Mouse (Mus musculus) urinary bladder, postnatal 25 days (tissue): ENCODE results near the gene Syne3.
A peak's percentile ranks its signal among the peaks of the same experiment; 100 is the strongest.

Experiments used
- DNase-seq: peaks from one replicate; pipeline ENCODE4 v3.0.0; 2022; ENCODE audit warnings: low spot score

Gene Syne3

DNA sequence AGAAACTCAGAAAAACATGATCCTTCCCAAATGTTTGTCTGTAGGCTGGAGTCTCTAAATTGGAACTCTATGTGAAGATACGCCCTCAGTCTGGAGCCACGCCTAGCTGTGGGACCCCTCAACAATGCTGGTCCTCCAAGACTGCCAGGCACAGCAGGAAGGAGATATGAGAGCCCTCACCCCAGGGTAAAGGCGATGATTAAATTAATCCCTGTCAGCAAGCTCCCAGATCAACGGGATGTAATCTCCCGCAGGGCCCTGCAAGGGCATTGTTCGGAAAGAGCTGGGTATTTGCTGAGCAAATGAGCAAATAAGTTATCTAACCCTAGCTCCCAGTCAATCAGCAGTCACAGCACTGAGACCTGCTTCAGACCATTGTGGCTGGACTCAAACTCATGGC, 11.1 kb downstream of the Syne3 start:
- DNase-seq: no peak

DNA sequence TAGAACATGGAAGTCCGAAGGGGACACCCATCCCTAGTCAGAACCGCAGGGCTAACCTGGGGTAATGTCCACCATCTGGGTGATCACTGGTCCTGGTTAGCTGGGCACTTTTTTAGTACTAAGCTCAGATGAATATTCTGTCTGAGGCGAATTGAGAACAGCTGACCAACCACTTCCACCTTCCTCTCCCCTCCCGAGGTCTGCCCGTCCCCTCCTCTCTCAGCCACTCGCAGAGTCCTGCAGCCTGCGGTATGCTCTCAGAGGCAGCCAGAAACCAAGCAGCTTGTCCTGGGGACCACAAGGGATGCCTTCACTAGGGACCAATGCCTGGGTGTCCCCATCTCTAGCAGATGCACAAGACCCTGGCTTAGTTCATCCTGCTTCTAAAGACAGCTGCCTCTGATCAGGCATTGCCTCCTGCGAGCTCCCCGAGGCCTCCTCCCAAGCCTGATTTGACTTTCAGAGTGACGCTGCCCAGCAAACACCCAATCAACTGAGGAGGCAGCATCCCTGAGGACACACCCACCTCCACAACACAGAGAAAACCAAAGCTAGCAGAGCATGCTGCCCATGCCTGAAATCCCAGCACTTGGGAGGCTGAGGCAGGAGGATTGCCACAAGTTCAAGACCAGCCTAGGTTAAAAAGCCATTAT, 11.8 kb downstream of the Syne3 start:
- DNase-seq: no peak

DNA sequence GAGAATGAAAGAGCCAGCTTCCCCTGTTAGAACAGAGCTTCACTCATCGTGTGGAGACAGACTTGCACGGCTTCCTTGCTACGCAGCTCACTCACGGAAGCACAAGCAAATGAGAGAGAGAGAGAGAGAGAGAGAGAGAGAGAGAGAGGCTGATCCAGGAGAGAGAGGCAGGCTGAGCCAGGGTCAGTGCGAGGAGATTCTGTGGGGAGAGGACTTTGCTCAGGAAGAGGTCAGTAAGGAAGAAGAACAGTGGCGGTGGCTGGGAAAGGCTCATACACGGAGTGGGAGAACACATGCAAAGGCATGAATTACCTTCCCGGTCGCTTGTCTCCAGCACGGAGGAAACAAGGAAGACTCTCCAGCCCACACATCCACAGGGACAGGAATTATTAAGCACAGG, 12.4 kb downstream of the Syne3 start:
- no peak for DNase-seq

DNA sequence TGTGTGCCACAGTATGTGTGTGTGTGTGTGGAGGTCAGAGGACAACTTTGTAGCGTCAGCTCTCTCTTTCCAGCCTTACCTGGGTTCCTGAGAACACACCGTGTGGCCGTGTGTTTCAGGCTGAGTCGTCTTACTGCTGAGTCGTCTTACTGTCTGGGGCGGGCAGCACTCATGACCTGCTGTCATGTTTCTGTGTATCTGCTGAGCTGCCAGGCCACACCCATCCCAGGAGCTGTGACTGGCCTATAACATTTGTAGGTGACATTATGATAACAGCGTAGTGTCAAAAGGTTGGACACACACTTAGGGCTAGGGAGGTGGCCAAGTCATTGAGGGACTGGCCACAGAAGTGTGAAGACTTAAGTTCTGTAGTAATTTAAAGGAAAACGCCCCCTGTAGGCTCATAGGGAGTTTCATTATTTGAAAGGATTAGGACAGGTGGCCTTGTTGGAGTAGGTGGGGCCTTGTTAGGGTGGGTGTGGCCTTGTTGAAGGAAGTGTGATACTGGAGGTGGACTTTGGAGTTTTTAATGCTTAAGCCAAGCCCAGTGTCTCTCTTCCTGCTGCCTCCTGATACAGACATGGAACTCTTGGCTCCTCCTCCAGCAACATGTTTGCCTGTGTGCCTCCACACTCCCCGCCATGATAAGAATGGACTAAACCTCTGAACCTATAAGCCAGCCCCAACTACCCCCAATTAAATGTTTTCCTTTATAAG, 13.4 kb downstream of the Syne3 start:
- no peak for DNase-seq

DNA sequence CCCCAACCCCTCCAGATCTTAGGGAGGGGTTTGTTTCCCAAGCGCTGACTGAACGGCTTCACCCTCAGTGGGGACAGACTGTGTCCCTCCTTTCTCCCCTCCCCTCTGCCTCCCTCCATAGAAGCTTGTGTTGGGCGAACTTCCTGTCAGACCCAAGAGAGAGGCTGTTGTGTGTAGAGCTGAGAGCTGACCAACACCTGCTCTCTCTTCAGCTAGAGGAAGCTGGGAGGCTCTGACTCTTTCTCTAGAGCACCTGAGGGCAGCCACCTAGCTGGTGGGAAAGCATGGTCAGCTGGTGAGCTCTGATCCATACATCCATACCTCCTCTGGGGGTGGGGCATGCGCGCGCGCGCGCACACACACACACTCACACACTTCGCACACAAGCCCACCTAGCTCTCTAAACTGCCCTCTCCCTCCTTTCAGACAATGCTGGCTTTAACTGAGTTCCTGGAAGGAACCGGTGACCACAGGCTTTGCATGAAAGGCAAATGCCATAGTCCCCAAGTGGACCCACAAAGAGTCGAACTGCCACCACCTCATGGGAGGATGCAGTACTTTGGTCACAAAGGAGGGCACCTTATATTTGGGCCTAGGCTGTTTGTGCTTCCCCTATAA, 14.2 kb downstream of the Syne3 start:
- no peak for DNase-seq

DNA sequence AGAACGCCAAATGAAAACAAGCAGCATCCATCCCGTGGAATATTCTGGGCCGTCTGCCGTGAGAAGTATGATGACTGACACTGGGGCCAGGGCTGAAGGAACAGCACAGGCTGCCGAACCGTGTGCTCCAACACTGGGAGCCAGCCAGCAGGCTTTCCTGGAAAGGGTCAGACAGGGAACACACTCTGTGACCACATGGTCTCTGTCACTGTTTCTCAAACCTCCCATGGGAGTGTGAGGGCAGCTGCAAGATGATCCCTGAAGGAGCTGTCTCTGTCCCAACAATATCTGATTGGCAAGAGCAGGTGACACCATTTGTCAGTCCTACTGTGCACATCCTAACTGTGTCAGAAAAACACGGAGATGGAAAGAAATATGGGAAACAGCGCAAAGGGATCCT, 16.8 kb downstream of the Syne3 start:
- no peak for DNase-seq

DNA sequence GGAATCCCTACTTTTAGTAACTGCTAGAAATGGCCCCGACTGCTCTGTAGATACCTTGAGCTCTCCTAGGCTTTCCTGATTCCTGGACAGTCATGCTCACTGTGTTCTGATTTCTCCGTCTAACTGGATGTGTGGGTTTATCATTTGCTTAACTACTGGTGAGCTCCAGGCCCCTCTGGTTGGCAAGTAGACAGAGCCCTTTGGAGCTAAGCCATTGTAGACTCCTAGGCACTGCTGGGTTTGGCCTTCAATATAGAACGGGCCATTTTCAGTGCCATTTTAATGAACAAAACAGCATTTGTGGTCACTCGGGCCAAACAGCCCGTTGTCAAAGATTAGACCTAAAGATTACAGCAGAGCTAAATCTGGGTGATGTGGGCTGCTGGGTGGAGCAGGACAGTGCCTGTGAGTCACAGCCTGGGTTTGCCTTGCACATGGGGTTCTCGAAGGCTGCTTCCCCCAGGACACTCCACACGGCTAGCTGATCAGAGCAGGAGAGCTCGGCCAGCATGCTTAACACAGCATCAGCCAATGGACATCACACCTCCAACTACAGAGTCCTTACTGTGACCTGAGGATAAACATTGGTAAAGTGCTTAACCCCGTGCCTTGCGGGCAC, 17.4 kb downstream of the Syne3 start:
- DNase-seq: no peak

DNA sequence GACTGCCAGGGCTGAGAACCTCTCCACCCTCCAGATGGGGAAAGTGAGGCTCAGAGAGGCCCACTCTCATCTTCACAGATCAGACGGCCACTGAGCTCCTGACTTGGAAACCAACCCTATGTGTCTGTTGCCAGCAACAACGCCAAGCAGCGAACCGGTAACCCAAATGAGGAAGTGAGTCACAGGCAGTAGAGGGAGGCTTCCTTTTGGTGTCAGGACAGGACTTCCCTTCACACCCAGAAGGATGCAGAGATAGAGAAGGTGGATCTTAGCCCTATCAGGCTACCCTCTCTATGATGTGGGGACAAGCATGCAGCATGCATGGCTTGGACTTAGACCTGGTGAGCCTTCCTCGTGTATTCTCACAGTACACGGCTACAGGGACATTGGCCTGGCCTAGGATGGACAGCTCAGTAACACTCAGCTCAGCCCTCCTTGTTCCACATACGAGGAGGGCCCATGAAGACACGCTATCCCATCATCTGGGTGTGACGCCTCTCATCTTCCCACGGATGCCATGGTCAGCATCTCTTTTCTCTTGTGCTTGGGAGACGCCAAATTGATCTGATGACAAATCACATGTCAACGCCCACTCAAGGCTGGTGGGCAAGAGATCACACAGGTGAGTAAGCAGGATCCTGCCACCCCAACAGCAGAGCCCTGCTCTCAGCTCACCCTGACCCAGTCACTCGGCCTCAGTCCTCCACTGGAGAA, 18.7 kb downstream of the Syne3 start:
- no peak for DNase-seq

DNA sequence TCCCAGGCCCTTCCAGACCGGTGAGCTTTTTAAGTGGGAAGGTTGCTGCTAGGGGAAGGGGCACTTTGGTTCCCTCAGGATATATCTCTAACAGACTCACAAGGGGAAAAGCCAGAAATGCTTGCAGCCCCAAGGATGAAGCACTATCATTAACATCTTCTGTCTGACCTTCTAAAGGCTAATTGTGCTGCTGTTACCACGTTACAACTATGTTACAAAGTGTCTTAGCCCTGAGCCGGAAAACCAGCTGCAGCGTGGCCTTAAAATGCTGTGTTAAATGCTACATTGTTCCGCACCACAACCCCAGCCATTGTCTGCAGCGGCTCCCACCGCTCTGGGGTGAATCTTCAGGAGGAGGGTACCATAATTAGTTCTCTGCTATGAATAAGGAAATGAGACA, 21.7 kb downstream of the Syne3 start:
- no peak for DNase-seq

DNA sequence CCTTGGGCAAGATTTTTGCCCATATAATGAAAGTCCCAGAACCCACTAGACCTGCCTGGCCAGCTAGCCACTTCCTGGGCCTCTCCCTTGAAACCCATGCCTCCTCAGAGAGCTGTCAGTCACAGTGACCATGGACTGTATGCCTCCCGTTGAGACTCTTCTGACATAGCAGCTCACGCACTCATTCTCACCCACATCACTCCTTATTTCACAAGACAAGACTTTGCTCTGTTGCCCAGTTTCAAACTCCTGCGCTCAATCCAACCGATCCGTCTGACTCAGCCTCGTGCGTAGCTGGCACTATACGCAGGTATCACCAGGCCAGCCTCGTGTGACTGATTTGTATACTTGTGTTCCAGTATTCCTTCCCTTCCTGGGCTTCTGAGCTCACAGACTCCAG, 22.8 kb downstream of the Syne3 start:
- DNase-seq: no peak

DNA sequence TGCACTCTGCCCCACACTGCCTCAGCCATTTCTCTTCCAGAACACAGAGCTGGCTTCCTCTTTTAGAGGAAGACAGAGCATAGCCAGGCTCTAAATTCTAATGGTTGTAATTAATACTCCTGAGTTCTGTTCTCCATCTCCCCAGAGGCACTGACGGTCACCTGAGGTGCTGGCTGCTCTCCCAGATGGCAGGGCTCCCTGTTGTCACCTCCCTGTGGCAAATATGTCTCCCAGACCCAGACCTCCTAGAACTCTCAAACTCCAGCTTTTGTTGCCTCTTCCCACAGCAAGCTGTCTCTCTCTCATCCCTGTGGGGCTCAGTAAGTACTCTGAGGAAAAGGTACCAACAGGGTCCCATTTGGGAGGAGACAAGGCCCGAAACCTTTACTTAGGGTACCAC, 23.6 kb downstream of the Syne3 start:
- DNase-seq: no peak

DNA sequence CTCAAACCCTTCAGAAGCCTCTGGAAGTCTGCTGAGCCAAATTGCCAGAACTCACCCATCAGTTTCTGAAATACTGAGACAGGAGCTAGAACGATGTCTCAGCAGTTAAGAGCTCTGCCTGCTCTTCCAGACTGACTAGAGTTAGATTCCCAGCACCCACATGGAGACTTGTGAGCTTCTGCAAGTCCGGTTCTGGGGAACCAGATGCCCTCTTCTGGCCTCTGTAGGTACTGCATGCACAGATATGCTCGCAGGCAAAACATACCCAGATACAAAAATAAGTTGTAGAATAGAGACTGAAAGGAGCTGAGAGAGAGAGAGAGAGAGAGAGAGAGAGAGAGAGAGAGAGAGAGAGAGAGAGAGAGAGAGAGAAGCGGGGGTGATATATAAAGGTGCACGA, 24.5 kb downstream of the Syne3 start:
- no peak for DNase-seq

DNA sequence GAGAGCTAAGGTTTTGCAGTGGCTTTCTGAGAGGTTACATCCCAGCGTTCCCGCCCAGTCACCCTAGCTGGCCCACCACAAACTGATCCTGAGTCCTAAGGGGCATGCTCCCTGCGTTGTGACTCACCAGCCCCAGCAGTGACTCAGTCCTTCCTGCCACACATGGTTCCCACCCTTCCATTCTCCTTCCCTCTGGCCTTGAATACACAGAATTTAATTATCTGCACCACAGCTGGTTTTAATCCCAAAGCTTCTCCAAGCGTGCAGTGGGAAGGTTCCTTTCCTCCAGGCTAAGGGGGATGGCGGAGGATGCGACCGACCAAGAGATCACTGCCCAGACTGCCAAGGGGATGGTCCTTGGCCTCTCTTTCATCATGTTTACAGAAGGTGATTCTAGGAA, 26.1 kb downstream of the Syne3 start:
- DNase-seq: no peak

DNA sequence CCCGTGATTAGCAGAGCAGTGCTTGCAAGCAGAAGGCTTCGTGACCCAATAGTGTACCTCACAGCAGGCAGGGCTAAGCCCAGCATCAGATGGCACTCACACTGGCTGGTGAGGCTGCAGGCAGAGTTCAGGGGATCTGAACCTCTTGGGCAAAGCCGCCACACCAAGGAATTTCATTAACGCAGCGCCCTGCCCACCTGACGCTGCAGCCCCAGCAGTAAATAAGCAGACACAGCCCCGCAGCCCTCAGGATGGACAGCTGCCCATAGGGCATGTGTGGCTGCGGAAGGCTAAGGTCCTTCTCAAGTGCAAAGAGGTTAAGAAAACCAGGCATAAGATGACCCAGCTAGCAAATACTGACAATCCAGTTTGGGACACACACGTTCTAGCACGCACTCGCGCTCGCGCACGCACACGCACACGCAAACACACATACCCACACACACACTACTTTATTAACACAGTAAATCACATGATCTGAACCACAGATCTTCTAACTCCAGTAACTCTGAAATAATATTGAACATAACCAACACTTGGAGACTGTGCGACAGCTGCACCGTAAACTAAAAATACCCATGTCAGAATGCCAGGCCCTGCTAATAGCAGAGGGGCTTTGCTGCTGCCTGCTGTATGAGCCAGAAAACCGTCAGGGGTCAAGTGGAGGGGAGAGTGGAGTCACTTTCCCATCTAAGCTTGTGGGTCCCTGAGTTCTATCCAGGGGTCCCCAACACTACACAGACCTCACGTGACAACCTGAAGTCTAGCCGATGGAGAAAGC, 30.5 kb downstream of the Syne3 start:
- no peak for DNase-seq

DNA sequence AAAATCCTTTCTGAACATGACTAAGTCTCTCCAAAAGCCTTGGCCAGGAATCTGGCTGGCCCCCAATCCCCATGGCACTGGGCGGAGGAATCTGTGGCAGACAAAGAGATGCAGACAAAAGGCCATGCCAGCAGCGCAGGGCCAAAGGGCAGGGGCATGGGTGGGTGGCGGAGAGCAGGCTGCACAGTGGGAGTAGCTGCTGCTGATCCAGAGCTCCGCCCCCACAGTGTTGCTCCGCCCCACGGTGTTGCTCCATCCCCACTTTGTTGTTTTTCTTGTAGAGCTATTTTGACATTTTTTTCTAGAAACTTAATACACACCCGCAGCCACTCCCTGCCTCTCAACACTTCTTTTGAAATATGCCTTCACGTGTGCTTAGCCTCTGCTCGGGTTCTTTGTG, 31.2 kb downstream of the Syne3 start:
- peak; percentile 48 for DNase-seq

DNA sequence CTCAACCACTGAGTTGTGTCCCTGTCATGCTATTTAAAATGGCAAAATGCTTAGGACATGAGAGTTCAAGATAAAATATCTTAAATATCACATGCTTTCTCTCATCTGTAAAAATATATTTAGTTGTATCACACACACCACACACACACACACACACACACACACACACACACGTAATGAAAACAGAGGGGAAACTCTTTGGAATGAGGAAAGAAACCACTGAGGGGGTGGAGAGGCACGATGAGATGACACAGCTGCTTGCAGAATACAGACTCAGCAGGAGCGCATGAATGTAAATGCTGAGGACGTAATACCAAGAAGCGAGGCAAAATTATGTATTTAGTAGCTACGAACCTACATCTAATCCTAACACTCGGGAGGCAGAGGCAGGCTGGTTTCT, 32.7 kb downstream of the Syne3 start:
- DNase-seq: no peak

DNA sequence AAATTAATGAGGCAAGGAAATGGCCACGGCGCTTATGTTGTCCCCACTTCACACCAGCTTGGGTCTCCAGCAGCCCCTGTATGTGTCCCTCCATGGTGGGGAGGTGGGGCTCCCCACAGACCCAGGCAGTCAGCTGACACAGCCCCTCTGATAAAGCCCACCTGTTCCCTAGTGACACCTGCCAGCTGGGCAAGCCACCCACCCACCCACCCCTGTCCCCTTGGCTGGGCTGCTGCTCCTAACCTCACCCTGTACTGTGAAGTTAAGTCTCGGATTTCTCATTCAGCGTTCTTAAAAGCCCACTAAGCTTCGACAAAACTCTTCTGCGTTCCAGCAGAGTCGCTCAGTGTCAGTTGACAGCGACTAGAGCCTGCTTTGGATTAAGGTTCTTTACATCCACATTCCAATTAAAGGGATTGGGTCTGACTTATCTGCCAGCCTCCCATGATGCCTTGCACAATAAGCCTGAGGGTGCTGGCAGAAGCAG, 33.2 kb downstream of the Syne3 start:
- DNase-seq: no peak

DNA sequence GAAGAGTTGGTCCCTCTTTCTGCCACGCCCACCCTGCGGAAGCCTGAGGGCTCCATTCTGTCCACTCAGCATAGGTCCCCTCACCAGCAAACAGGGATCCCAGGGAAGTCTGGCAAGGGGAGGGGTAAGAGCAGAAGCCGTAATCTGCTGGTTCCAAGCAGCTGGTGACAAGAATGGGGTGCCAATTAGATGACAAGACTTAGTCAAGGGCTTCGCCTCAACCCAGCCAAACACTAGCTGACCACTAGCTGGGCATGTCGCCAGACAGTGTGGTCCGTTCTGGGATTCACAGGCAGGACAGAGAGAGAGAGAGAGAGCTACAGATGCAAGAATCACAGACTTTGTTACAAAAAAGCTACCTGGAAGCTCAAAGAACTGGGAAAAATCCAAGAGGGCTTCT, 36.7 kb downstream of the Syne3 start:
- no peak for DNase-seq

DNA sequence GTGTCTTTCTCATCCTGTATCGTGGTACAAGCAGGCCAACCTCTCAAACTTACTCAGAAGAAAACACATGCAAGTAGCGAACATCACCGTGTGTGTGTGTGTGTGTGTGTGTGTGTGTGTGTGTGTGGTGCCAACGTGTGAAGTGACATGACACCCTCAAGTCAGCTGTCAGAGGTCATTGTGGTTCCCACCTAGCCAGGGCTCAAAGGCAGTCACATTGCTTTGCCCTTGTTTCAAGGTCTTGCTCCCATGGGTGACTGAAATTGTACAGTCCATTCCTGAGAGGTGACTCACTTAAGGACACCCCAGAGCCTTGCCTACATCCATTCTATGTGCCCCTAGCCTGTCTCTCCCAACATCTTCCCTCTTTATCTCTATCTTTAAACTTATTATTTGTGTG, 40.0 kb downstream of the Syne3 start:
- DNase-seq: no peak

DNA sequence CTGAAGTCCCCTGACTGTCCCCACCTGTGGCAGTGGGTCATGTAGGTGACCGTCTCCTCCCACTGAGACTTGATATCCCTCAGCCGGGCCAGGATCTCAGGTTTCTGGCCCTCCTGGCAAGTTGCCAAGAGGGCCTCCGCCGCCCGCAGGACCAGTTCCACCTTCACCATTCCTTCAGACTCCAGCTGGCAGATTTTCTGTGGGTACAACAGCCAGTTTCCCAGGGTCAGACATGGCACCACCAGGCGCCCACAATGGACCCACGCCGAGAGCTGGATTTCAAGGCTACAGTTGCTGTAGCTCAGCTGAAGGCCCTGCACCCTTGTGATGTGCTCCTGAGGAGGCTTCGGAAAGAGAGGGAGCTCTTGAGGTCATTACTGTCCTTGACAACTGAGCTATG, 40.4 kb downstream of the Syne3 start:
- DNase-seq: no peak
